Mouse (Mus musculus): Measurements from ENCODE around the gene Bmp8b. TPM values are rescaled to one million over a fixed set of nuclear protein-coding genes. Genes with fewer than 3 reads are reported as not detected.
"Not testable (repeated sequence)": the region's sequence is repeated elsewhere in the genome, so short reads cannot be mapped to it uniquely, and the experiment has no call there.

Gene Bmp8b
- polyA plus RNA-seq, 1 experiment from 2014 or later, result 0.25 TPM

- H3K4me2 ChIP-seq (replicated peaks; ENCODE audit: low read depth), result peak overlapping the region; percentile 50
- H3K9ac ChIP-seq (ENCODE audit: low read length), result 0 out of 2 replicates have a peak overlapping the region, but pooled peaks have one; percentile 13
- no peak overlapping the region for H3K27ac ChIP-seq (replicated peaks)
- peak overlapping the region; percentile 24; the same call in 1 of the 2 replicates for H3K4me3 ChIP-seq (ENCODE audit: low read depth, low read length)
- no peaks in the 10 kb centered on the region for H3K36me3 ChIP-seq (ENCODE audit: control insufficient read depth, insufficient read depth, low read length)
- TF ChIP-seq CTCF (IDR thresholded peaks at IDR 0.05; ENCODE audit: low read depth), result no peak
- TF ChIP-seq EP300 (optimal IDR thresholded peaks at IDR 0.05), result no peak
- DNase-seq (ENCODE audit: low spot score), result no peak
- peak; percentile 39; the same call in 1 of the 2 replicates for ATAC-seq (ENCODE audit: low FRiP score, low TSS enrichment)
- no peaks in the 10 kb centered on the region for H3K9me3 ChIP-seq (ENCODE audit: control insufficient read depth, low read length)
- no peaks in the 10 kb centered on the region for H3K4me1 ChIP-seq (replicated peaks; ENCODE audit: control insufficient read depth, insufficient read depth)
- H3K27me3 ChIP-seq (ENCODE audit: control insufficient read depth, insufficient read depth, low read length), result peaks cover 7% of the 10 kb centered on the region
- 19% methylated on average over 24 of the region's 24 CpGs for WGBS
Observed at GRCm38 (mm10) chr4:123105451-123105790, 456 bp downstream of the Bmp8b start.

GRCm38 (mm10) chr4:123105929-123106328 lies 964 bp downstream of the Bmp8b start:
- H3K4me1 ChIP-seq (replicated peaks; ENCODE audit: control insufficient read depth, insufficient read depth); H3K27ac ChIP-seq (replicated peaks); H3K9me3 ChIP-seq (ENCODE audit: control insufficient read depth, low read length); H3K9ac ChIP-seq (ENCODE audit: low read length); H3K27me3 ChIP-seq (ENCODE audit: control insufficient read depth, insufficient read depth, low read length); H3K36me3 ChIP-seq (ENCODE audit: control insufficient read depth, insufficient read depth, low read length); H3K4me2 ChIP-seq (replicated peaks; ENCODE audit: low read depth); H3K4me3 ChIP-seq (ENCODE audit: low read depth, low read length): not testable (repeated sequence)
- ATAC-seq (ENCODE audit: low FRiP score, low TSS enrichment), result peak; percentile 10; the same call in 1 of the 2 replicates
- WGBS, result 82% methylated on average over 4 of the region's 7 CpGs
- peak; percentile 12 for DNase-seq (ENCODE audit: low spot score)

- Histone ChIP-seq H3K27me3 (ENCODE audit: control insufficient read depth, insufficient read depth, low read length) (peaks cover 7% of the 10 kb centered on the region), H3K4me1 (replicated peaks; ENCODE audit: control insufficient read depth, insufficient read depth) (no peaks in the 10 kb centered on the region), H3K4me3 (ENCODE audit: low read depth, low read length) (no peak overlapping the region), H3K9ac (ENCODE audit: low read length) (no peak overlapping the region), H3K27ac (replicated peaks) (no peak overlapping the region), H3K9me3 (ENCODE audit: control insufficient read depth, low read length) (no peaks in the 10 kb centered on the region), H3K4me2 (replicated peaks; ENCODE audit: low read depth) (no peak overlapping the region), H3K36me3 (ENCODE audit: control insufficient read depth, insufficient read depth, low read length) (no peaks in the 10 kb centered on the region)
- ATAC-seq (ENCODE audit: low FRiP score, low TSS enrichment) (no peak), DNase-seq (ENCODE audit: low spot score) (peak; percentile 10)
- TF ChIP-seq CTCF (IDR thresholded peaks at IDR 0.05; ENCODE audit: low read depth) (no peak), EP300 (optimal IDR thresholded peaks at IDR 0.05) (no peak)
- 77% methylated on average over 2 of the region's 2 CpGs for WGBS
Observed at GRCm38 (mm10) chr4:123106864-123107263, 1.9 kb downstream of the Bmp8b start.

GRCm38 (mm10) chr4:123108056-123108455 lies 3.1 kb downstream of the Bmp8b start:
- DNase-seq (ENCODE audit: low spot score) (no peak), ATAC-seq (ENCODE audit: low FRiP score, low TSS enrichment) (no peak)
- no peaks in the 10 kb centered on the region for H3K36me3 ChIP-seq (ENCODE audit: control insufficient read depth, insufficient read depth, low read length)
- TF ChIP-seq EP300 (optimal IDR thresholded peaks at IDR 0.05) (no peak), CTCF (IDR thresholded peaks at IDR 0.05; ENCODE audit: low read depth) (no peak)
- no peaks in the 10 kb centered on the region for H3K4me1 ChIP-seq (replicated peaks; ENCODE audit: control insufficient read depth, insufficient read depth)
- no peak overlapping the region for H3K4me2 ChIP-seq (replicated peaks; ENCODE audit: low read depth)
- no peak overlapping the region for H3K27ac ChIP-seq (replicated peaks)
- no peak overlapping the region for H3K4me3 ChIP-seq (ENCODE audit: low read depth, low read length)
- no peak overlapping the region for H3K9ac ChIP-seq (ENCODE audit: low read length)
- 91% methylated on average over 5 of the region's 5 CpGs for WGBS
- no peaks in the 10 kb centered on the region for H3K9me3 ChIP-seq (ENCODE audit: control insufficient read depth, low read length)
- peaks cover 7% of the 10 kb centered on the region for H3K27me3 ChIP-seq (ENCODE audit: control insufficient read depth, insufficient read depth, low read length)

- no peak for DNase-seq (ENCODE audit: low spot score)
- H3K9me3 ChIP-seq (ENCODE audit: control insufficient read depth, low read length), result no peaks in the 10 kb centered on the region
- 94% methylated on average over 4 of the region's 4 CpGs for WGBS
- TF ChIP-seq EP300 (optimal IDR thresholded peaks at IDR 0.05), result no peak
- no peak overlapping the region for H3K9ac ChIP-seq (ENCODE audit: low read length)
- no peaks in the 10 kb centered on the region for H3K36me3 ChIP-seq (ENCODE audit: control insufficient read depth, insufficient read depth, low read length)
- 0 out of 2 replicates have a peak, but pooled peaks cover 1% of the 10 kb centered on the region for H3K27me3 ChIP-seq (ENCODE audit: control insufficient read depth, insufficient read depth, low read length)
- H3K27ac ChIP-seq (replicated peaks), result no peak overlapping the region
- H3K4me2 ChIP-seq (replicated peaks; ENCODE audit: low read depth), result no peak overlapping the region
- H3K4me3 ChIP-seq (ENCODE audit: low read depth, low read length), result no peak overlapping the region
- no peaks in the 10 kb centered on the region for H3K4me1 ChIP-seq (replicated peaks; ENCODE audit: control insufficient read depth, insufficient read depth)
- no peak for ATAC-seq (ENCODE audit: low FRiP score, low TSS enrichment)
Observed at GRCm38 (mm10) chr4:123110751-123111150, 5.8 kb downstream of the Bmp8b start.

GRCm38 (mm10) chr4:123111275-123111983 lies 6.5 kb downstream of the Bmp8b start:
- ATAC-seq (ENCODE audit: low FRiP score, low TSS enrichment); H3K9ac ChIP-seq (ENCODE audit: low read length); H3K4me3 ChIP-seq (ENCODE audit: low read depth, low read length); H3K27ac ChIP-seq (replicated peaks); DNase-seq (ENCODE audit: low spot score); H3K36me3 ChIP-seq (ENCODE audit: control insufficient read depth, insufficient read depth, low read length); H3K4me1 ChIP-seq (replicated peaks; ENCODE audit: control insufficient read depth, insufficient read depth); H3K27me3 ChIP-seq (ENCODE audit: control insufficient read depth, insufficient read depth, low read length); H3K9me3 ChIP-seq (ENCODE audit: control insufficient read depth, low read length); H3K4me2 ChIP-seq (replicated peaks; ENCODE audit: low read depth): not testable (repeated sequence)
- 60% methylated on average over 9 of the region's 10 CpGs for WGBS

Measured in stomach, postnatal 0 days (tissue).